In the genomic region with DNA sequence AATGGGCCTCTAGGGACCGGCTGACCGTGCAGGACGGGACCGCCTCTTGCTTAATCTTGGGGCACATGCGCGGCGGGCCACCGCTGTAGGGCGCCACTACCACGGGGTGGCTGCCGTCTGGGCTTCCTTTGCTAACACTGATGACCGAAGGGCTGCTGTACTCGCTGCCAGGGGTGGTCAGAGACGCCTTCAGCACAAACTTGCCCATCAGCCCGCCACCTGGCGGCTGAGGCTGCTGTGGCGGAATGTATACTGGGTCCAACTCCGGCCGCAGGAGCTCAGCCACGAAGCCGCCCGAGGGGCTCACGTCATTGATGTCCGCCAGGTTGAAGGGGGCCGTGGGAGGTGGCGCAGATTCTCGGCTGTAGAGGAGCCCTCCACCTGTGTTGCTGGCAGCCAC, we compare ENCODE assay signal across 8 mouse cellular contexts. TPM values are rescaled to one million over a fixed set of nuclear protein-coding genes. Genes with fewer than 3 reads are reported as not detected.
DNase-seq lines count a peak whose midpoint lies in the region; ATAC-seq and TF ChIP-seq lines count a peak whose summit lies in the region.

No protein-coding gene starts in this region.

- H3K9ac ChIP-seq in embryonic facial prominence, embryonic 11.5 days (replicated peaks; ENCODE audit: low read length) = peak overlapping the region; percentile 45
- H3K9ac ChIP-seq in heart, adult 2 months (ENCODE audit: low read depth, low read length) = peak overlapping the region; percentile 93
- peak overlapping the region; percentile 59 for H3K9ac ChIP-seq in limb, embryonic 12.5 days (replicated peaks)
- H3K9ac ChIP-seq in midbrain, embryonic 13.5 days (replicated peaks) = peak overlapping the region; percentile 64

- peak overlapping the region; percentile 94 for H3K4me2 ChIP-seq in embryonic facial prominence, embryonic 11.5 days (ENCODE audit: low read depth, low read length)
- H3K4me2 ChIP-seq in limb, embryonic 12.5 days = peak overlapping the region; percentile 91
- peak overlapping the region; percentile 91 for H3K4me2 ChIP-seq in midbrain, embryonic 13.5 days (replicated peaks)

- peak overlapping the region; percentile 67 for H3K4me3 ChIP-seq in embryonic facial prominence, embryonic 11.5 days (ENCODE audit: low read depth, low read length)
- peak overlapping the region; percentile 85 for H3K4me3 ChIP-seq in heart, adult 2 months
- H3K4me3 ChIP-seq in limb, embryonic 12.5 days (replicated peaks) = peak overlapping the region; percentile 62
- H3K4me3 ChIP-seq in midbrain, embryonic 13.5 days (replicated peaks) = peak overlapping the region; percentile 60
- peak overlapping the region; percentile 92 for H3K4me3 ChIP-seq in small intestine, adult 2 months (ENCODE audit: low read depth, low read length)

- WGBS in embryonic facial prominence, embryonic 11.5 days = under 1% methylated on average over 27 of the region's 27 CpGs
- 2% methylated on average over 27 of the region's 27 CpGs for WGBS in heart, adult 2 months
- WGBS in limb, embryonic 12.5 days = under 1% methylated on average over 26 of the region's 27 CpGs
- WGBS in midbrain, embryonic 13.5 days = 0% methylated on average over 27 of the region's 27 CpGs
- 4% methylated on average over 27 of the region's 27 CpGs for WGBS in small intestine, adult 2 months

- peak; percentile 82 for DNase-seq in adrenal gland, postnatal 10 days
- DNase-seq in embryonic facial prominence, embryonic 11.5 days (ENCODE audit: low spot score) = peak; percentile 82
- DNase-seq in heart, adult 2 months = peak; percentile 85 to 89
- DNase-seq in kidney, adult 18-20 months = peak; percentile 85
- DNase-seq in MN1 (ENCODE audit: low spot score) = no peak

- H3K27me3 ChIP-seq in embryonic facial prominence, embryonic 11.5 days (ENCODE audit: control insufficient read depth, insufficient read depth, low read length) = peaks cover 16% of the 10 kb centered on the region
- no peaks in the 10 kb centered on the region for H3K27me3 ChIP-seq in heart, adult 2 months (ENCODE audit: control insufficient read depth, insufficient read depth, low read length)
- peaks cover 40% of the 10 kb centered on the region for H3K27me3 ChIP-seq in limb, embryonic 12.5 days
- peaks cover 51% of the 10 kb centered on the region for H3K27me3 ChIP-seq in midbrain, embryonic 13.5 days
- no peaks in the 10 kb centered on the region for H3K27me3 ChIP-seq in small intestine, adult 2 months (ENCODE audit: control insufficient read depth, insufficient read depth, low read length)

- H3K4me1 ChIP-seq in embryonic facial prominence, embryonic 11.5 days (ENCODE audit: control insufficient read depth, insufficient read depth, low read length) = 0 out of 2 replicates have a peak, but pooled peaks cover 3% of the 10 kb centered on the region
- peaks cover 2% of the 10 kb centered on the region; the same call in 1 of the 2 replicates for H3K4me1 ChIP-seq in heart, adult 2 months (ENCODE audit: control insufficient read depth, insufficient read depth, low read length)
- H3K4me1 ChIP-seq in limb, embryonic 12.5 days (replicated peaks) = peaks cover 24% of the 10 kb centered on the region
- peaks cover 30% of the 10 kb centered on the region for H3K4me1 ChIP-seq in midbrain, embryonic 13.5 days (replicated peaks)
- H3K4me1 ChIP-seq in small intestine, adult 2 months (ENCODE audit: control insufficient read depth, insufficient read depth, insufficient read length, low read length) = peaks cover 3% of the 10 kb centered on the region; the same call in 1 of the 2 replicates

- TF ChIP-seq CTCF in heart, adult 2 months (IDR thresholded peaks at IDR 0.05) = peak; percentile 82
- TF ChIP-seq CTCF in small intestine, adult 2 months (IDR thresholded peaks at IDR 0.05; ENCODE audit: extremely low read depth, insufficient read length, insufficient replicate concordance, low read depth, low read length) = peak; percentile 69

- TF ChIP-seq EP300 in heart, adult 2 months (IDR thresholded peaks at IDR 0.05; ENCODE audit: insufficient read depth, low read depth, low read length) = peak; percentile 79

- H3K9me3 ChIP-seq in embryonic facial prominence, embryonic 11.5 days (replicated peaks; ENCODE audit: control insufficient read depth, low read length) = no peaks in the 10 kb centered on the region
- H3K9me3 ChIP-seq in limb, embryonic 12.5 days = no peaks in the 10 kb centered on the region
- H3K9me3 ChIP-seq in midbrain, embryonic 13.5 days = no peaks in the 10 kb centered on the region

- peak; percentile 21; the same call in 1 of the 2 replicates for TF ChIP-seq POLR2A in heart, adult 2 months (IDR thresholded peaks at IDR 0.05; ENCODE audit: insufficient read depth, low read depth, low read length)
- no peak for TF ChIP-seq POLR2A in small intestine, adult 2 months (IDR thresholded peaks at IDR 0.05; ENCODE audit: low read depth, low read length)

- intact Hi-C loops in heart, adult 2 months (cut with DNase I) = loop anchor here (2.0 to 5.0 kb wide), 3 partner anchors 75 to 582 kb away; no protein-coding TSS in a partner anchor

- no peak overlapping the region for H3K27ac ChIP-seq in embryonic facial prominence, embryonic 11.5 days (replicated peaks; ENCODE audit: low read depth, low read length)
- H3K27ac ChIP-seq in heart, adult 2 months = peak overlapping the region; percentile 74
- no peak overlapping the region for H3K27ac ChIP-seq in limb, embryonic 12.5 days
- no peak overlapping the region for H3K27ac ChIP-seq in midbrain, embryonic 13.5 days
- H3K27ac ChIP-seq in small intestine, adult 2 months (ENCODE audit: insufficient read depth, low read depth, low read length) = peak overlapping the region; percentile 51

- peak; percentile 15; the same call in 1 of the 2 replicates for ATAC-seq in embryonic facial prominence, embryonic 11.5 days (replicated peaks; ENCODE audit: insufficient number of reproducible peaks, low FRiP score, low TSS enrichment, low read depth)
- ATAC-seq in limb, embryonic 12.5 days (ENCODE audit: insufficient number of reproducible peaks, insufficient read depth, low FRiP score, low TSS enrichment, low read depth) = peak; percentile 13; the same call in 1 of the 2 replicates
- peak; percentile 37 for ATAC-seq in midbrain, embryonic 13.5 days

- H3K36me3 ChIP-seq in embryonic facial prominence, embryonic 11.5 days (replicated peaks; ENCODE audit: control insufficient read depth, insufficient read depth, low read depth, low read length) = no peaks in the 10 kb centered on the region
- peaks cover 14% of the 10 kb centered on the region for H3K36me3 ChIP-seq in heart, adult 2 months (ENCODE audit: control insufficient read depth, insufficient read depth, low read length)
- H3K36me3 ChIP-seq in limb, embryonic 12.5 days = no peaks in the 10 kb centered on the region
- H3K36me3 ChIP-seq in midbrain, embryonic 13.5 days = no peaks in the 10 kb centered on the region
- peaks cover 35% of the 10 kb centered on the region for H3K36me3 ChIP-seq in small intestine, adult 2 months (ENCODE audit: control insufficient read depth, insufficient read depth, low read length)

- no peaks in the 10 kb centered on the region for H3K79me2 ChIP-seq in heart, adult 2 months (replicated peaks; ENCODE audit: control insufficient read depth, insufficient read depth, low read length)

RNA-seq across cellular contexts. Expression of gene Klf4, which starts 2.0 kb away (rescaled TPM):
- 10 to 100 TPM; 15.3 to 46.4 TPM for total RNA-seq in adrenal gland, postnatal 10 days (2021)
- 5.7 and 6.6 TPM in 2 replicates for polyA plus RNA-seq in embryonic facial prominence, embryonic 11.5 days (2014; fragmentation: Nextera tagmentation; extraction: Ambion mirVana)
- 10 to 100 TPM; 35.6 to 43.4 TPM for total RNA-seq in heart, adult 2 months (2021)
- 17.5 and 27.2 TPM in 2 replicates for polyA plus RNA-seq in heart, adult 2 months (2012; rRNA removed)
- polyA plus RNA-seq in limb, embryonic 12.5 days (2016; fragmentation: Nextera tagmentation; extraction: Ambion mirVana) = 3.3 and 3.7 TPM in 2 replicates
- polyA plus RNA-seq in midbrain, embryonic 13.5 days (2015; fragmentation: Nextera tagmentation; extraction: Ambion mirVana) = 1.3 and 2.1 TPM in 2 replicates
- polyA plus RNA-seq in small intestine, adult 2 months (2012; rRNA removed) = 178 and 590 TPM in 2 replicates

Comparison
In these comparisons a context has a peak if more than half of its experiments do, and no peak if none do; other contexts are left out.
1. H3K27ac ChIP-seq: peak in heart, adult 2 months (single experiment) and small intestine, adult 2 months (single experiment); none in embryonic facial prominence, embryonic 11.5 days (single experiment), limb, embryonic 12.5 days (single experiment) and midbrain, embryonic 13.5 days (single experiment).
2. Peak in every context shown above with its lines, with median percentiles within 50 percentile points of each other: ATAC-seq, H3K4me2 ChIP-seq, H3K4me3 ChIP-seq and H3K9ac ChIP-seq.